Mouse (Mus musculus) spleen, embryonic (tissue): Measurements from ENCODE around the gene Camsap3.

ENCODE experiments used
- CTCF ChIA-PET: fragments of 350-600 bp; sonication (Branson Sonifier 250); formaldehyde crosslinking; loops from one replicate; lab custom pipeline; 2022; lab: Charles Lee

Camsap3 gene

GRCm38 (mm10) chr8:3654726-3655508 lies 67.8 kb downstream of the Camsap3 start:
- CTCF ChIA-PET = no interaction called here

DNA sequence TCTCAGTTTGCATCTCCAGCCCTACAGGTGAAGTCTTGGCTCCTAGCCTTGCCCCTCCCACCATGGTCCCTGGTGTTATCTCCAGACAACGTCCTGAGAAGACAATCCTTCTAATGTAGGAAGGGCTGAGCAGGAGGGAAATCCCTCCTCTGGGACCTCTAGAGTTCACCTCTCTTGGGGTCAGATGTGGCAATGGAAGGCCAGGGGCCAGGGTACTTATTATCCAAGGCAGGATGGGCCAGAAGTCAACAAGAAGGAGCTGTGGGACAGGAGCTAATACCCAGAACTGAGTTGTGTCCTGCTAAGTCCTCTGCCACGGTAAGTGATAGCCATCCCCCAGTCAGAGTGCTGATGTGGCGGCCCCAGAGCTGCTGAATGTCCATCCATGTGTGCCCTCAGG lies 68.4 kb downstream of the Camsap3 start, which contains the start of gene Retn:
TSS of gene Retn (plus strand) at position 245 of the 400 bp plus-strand sequence.
- CTCF ChIA-PET = no interaction called here

DNA sequence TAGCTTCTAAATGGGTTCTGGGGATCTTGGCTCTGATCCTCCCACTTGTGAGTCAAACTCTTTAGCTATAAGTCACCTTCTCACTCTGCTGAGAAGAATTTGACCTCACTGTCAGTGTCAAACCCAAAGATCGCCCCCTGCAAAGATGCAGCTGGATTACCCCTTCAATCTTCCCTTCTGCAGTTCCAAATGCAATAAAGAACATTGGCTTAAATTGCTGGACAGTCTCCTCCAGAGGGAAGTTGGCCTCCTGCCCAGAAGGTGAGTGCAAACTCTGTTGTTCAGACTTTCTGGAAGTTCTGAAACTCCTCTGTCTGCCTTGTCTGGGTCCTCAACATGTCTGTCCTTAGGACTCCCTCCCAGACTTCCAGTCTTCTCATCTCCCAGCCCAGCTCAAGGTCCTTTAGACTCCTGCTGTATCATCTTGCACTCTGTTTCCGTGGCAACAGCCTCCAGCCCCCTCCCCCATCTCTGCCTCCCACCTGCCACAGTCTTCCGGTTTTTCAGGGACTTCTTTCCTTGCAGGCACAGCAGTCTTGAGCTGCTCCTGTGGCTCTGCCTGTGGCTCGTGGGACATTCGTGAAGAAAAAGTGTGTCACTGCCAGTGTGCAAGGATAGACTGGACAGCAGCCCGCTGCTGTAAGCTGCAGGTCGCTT lies 69.8 kb downstream of the Camsap3 start:
- CTCF ChIA-PET = interaction anchor here (0.5 kb wide), 1 partner anchor 490 kb away, joined by 3 read pairs; no protein-coding TSS in a partner anchor
